Mouse (Mus musculus) MEL (cell line): ENCODE measurements at regions not wholly inside any gene's neighbourhood (a gene's known extent, or its start where the extent isn't known, plus 50 kb on each side); places are given as distances from the start of the nearest gene placed in this dataset.

ENCODE experiments used
- DNase-seq: peaks from one replicate; pipeline ENCODE4 v3.0.0; 2011; ENCODE audit warnings: low read depth, low spot score
- H3K27ac ChIP-seq: 2 replicates; pipeline ENCODE4 v1.5.1; 2012; ENCODE audit warnings: low read depth, mild to moderate bottlenecking, control low read depth, low read length, moderate library complexity; ENCODE audit not compliant: control insufficient read depth
- H3K27me3 ChIP-seq, 2 experiments: fragments of 150-350 bp in 1 of 2; sonication (generic) in 1 of 2; 2 replicates each; pipeline ENCODE4 v1.6.1; 2012; ENCODE audit warnings: low read length in 2 of 2, mild to moderate bottlenecking in 2 of 2, improper control_type of control experiment in 1 of 2, moderate library complexity in 1 of 2; ENCODE audit not compliant: insufficient read depth in 2 of 2, control insufficient read depth in 1 of 2
- H3K36me3 ChIP-seq, 2 experiments: 2 replicates each; pipeline ENCODE4 v1.6.1; 2012 to 2014; ENCODE audit warnings: low read length in 2 of 2, improper control_type of control experiment in 1 of 2, inconsistent platforms in 1 of 2, mild to moderate bottlenecking in 1 of 2; ENCODE audit not compliant: insufficient read depth in 2 of 2, control insufficient read depth in 1 of 2
- H3K4me1 ChIP-seq, 2 experiments: fragments of 150-350 bp in 1 of 2; sonication (generic) in 1 of 2; 2 replicates each; pipeline ENCODE4 v1.6.1; 2012; ENCODE audit warnings: low read length in 2 of 2, improper control_type of control experiment in 1 of 2, mild to moderate bottlenecking in 1 of 2; ENCODE audit not compliant: insufficient read depth in 2 of 2, control insufficient read depth in 1 of 2
- H3K4me3 ChIP-seq, 2 experiments: fragments of 150-350 bp in 1 of 2; sonication (generic) in 1 of 2; 2 replicates each; pipeline ENCODE4 v1.5.1; 2012; ENCODE audit warnings: low read depth in 2 of 2, low read length in 2 of 2, mild to moderate bottlenecking in 2 of 2, moderate library complexity in 2 of 2, control low read depth in 1 of 2, improper control_type of control experiment in 1 of 2; ENCODE audit not compliant: control insufficient read depth in 1 of 2, insufficient read depth in 1 of 2
- H3K79me2 ChIP-seq: 2 replicates; pipeline ENCODE4 v1.6.1; 2012; ENCODE audit warnings: mild to moderate bottlenecking, low read length, moderate library complexity; ENCODE audit not compliant: control insufficient read depth, poor library complexity, insufficient read depth
- H3K9ac ChIP-seq: 2 replicates; pipeline ENCODE4 v1.6.1; 2012; ENCODE audit warnings: low read depth, mild to moderate bottlenecking, control low read depth, low read length, moderate library complexity; ENCODE audit not compliant: control insufficient read depth, poor library complexity, severe bottlenecking
- H3K9me3 ChIP-seq: fragments of 150-350 bp; sonication (generic); replicated peaks from 2 replicates; pipeline ENCODE4 v1.6.1; 2012; ENCODE audit warnings: mild to moderate bottlenecking, low read length, improper control_type of control experiment, moderate library complexity; ENCODE audit not compliant: insufficient read depth
- BHLHE40 ChIP-seq: IDR thresholded peaks from 2 replicates; pipeline ENCODE4 v1.6.1; 2012; ENCODE audit warnings: low read depth, mild to moderate bottlenecking, inconsistent platforms, low read length, improper control_type of control experiment, borderline replicate concordance
- CHD1 ChIP-seq: IDR thresholded peaks from 2 replicates; pipeline ENCODE4 v1.6.1; 2012; ENCODE audit warnings: low read depth, mild to moderate bottlenecking, inconsistent platforms, low read length, improper control_type of control experiment
- E2F4 ChIP-seq: IDR thresholded peaks from 2 replicates; pipeline ENCODE4 v1.6.1; 2011; ENCODE audit warnings: low read depth, low read length, improper control_type of control experiment, borderline replicate concordance
- ELF1 ChIP-seq: IDR thresholded peaks from 2 replicates; pipeline ENCODE4 v1.6.1; 2014; ENCODE audit warnings: low read depth, mild to moderate bottlenecking, inconsistent platforms, low read length, improper control_type of control experiment, moderate library complexity
- EP300 ChIP-seq, 2 experiments: IDR thresholded peaks; 2 replicates each; pipeline ENCODE4 v1.6.1; 2011; ENCODE audit warnings: improper control_type of control experiment in 2 of 2, low read length in 2 of 2, low read depth in 1 of 2, mild to moderate bottlenecking in 1 of 2
- ETS1 ChIP-seq: IDR thresholded peaks from 2 replicates; pipeline ENCODE4 v1.6.1; 2012; ENCODE audit warnings: low read depth, mild to moderate bottlenecking, inconsistent platforms, low read length, improper control_type of control experiment, moderate library complexity
- GABPA ChIP-seq: IDR thresholded peaks from 2 replicates; pipeline ENCODE4 v1.6.1; 2012; ENCODE audit warnings: low read depth, mild to moderate bottlenecking, inconsistent platforms, low read length, improper control_type of control experiment, moderate library complexity
- HCFC1 ChIP-seq: IDR thresholded peaks from 2 replicates; pipeline ENCODE4 v1.6.1; 2012; ENCODE audit warnings: low read depth, mild to moderate bottlenecking, inconsistent platforms, low read length, improper control_type of control experiment, moderate library complexity
- MAFK ChIP-seq: IDR thresholded peaks from 2 replicates; pipeline ENCODE4 v1.6.1; 2011; ENCODE audit warnings: low read depth, mild to moderate bottlenecking, low read length, improper control_type of control experiment, borderline replicate concordance
- MAZ ChIP-seq: IDR thresholded peaks from 2 replicates; pipeline ENCODE4 v1.6.1; 2012; ENCODE audit warnings: low read depth, mild to moderate bottlenecking, inconsistent platforms, low read length, improper control_type of control experiment
- MXI1 ChIP-seq: IDR thresholded peaks from 2 replicates; pipeline ENCODE4 v1.6.1; 2011; ENCODE audit warnings: mild to moderate bottlenecking, low read depth, low read length, improper control_type of control experiment
- MYB ChIP-seq: IDR thresholded peaks from 2 replicates; pipeline ENCODE4 v1.6.1; 2011; ENCODE audit warnings: mild to moderate bottlenecking, low read depth, low read length, improper control_type of control experiment
- MYC ChIP-seq: IDR thresholded peaks from 2 replicates; pipeline ENCODE4 v1.6.1; 2011; ENCODE audit warnings: low read depth, mild to moderate bottlenecking, low read length, improper control_type of control experiment, moderate library complexity
- NRF1 ChIP-seq: IDR thresholded peaks from 2 replicates; pipeline ENCODE4 v1.6.1; 2014; ENCODE audit warnings: low read depth, mild to moderate bottlenecking, inconsistent platforms, low read length, improper control_type of control experiment, moderate library complexity; ENCODE audit not compliant: poor library complexity, insufficient read depth, severe bottlenecking
- POLR2AphosphoS5 ChIP-seq: IDR thresholded peaks from 2 replicates; pipeline ENCODE4 v1.6.1; 2012; ENCODE audit warnings: low read depth, borderline replicate concordance, mild to moderate bottlenecking, inconsistent platforms, low read length, moderate library complexity, mixed read lengths
- RCOR1 ChIP-seq: IDR thresholded peaks from 2 replicates; pipeline ENCODE4 v1.6.1; 2012; ENCODE audit warnings: low read depth, mild to moderate bottlenecking, inconsistent platforms, low read length, improper control_type of control experiment
- SIN3A ChIP-seq: IDR thresholded peaks from 2 replicates; pipeline ENCODE4 v1.6.1; 2012; ENCODE audit warnings: low read length, improper control_type of control experiment, inconsistent platforms
- TAL1 ChIP-seq: IDR thresholded peaks from 2 replicates; pipeline ENCODE4 v1.6.1; 2012; ENCODE audit warnings: mild to moderate bottlenecking, inconsistent platforms, low read length, moderate library complexity, mixed read lengths
- TBP ChIP-seq: IDR thresholded peaks from 2 replicates; pipeline ENCODE4 v1.8.0; 2011; ENCODE audit warnings: low read depth, low read length, improper control_type of control experiment
- USF2 ChIP-seq, 2 experiments: IDR thresholded peaks; 2 replicates each; pipeline ENCODE4 v1.6.1; 2011 to 2012; ENCODE audit warnings: improper control_type of control experiment in 2 of 2, low read length in 2 of 2, borderline replicate concordance in 1 of 2, inconsistent platforms in 1 of 2, low read depth in 1 of 2, mild to moderate bottlenecking in 1 of 2; ENCODE audit not compliant: insufficient read depth in 1 of 2
- ZKSCAN1 ChIP-seq: IDR thresholded peaks from 2 replicates; pipeline ENCODE4 v1.6.1; 2012; ENCODE audit warnings: low read depth, mild to moderate bottlenecking, inconsistent platforms, low read length, improper control_type of control experiment, moderate library complexity
- ZMIZ1 ChIP-seq: IDR thresholded peaks from 2 replicates; pipeline ENCODE4 v1.6.1; 2012; ENCODE audit warnings: low read depth, mild to moderate bottlenecking, inconsistent platforms, low read length, improper control_type of control experiment, moderate library complexity

GRCm38 (mm10) chr2:166483617-166484319 lies 229.9 kb downstream of the Prex1 start:
- no peaks in the 10 kb centered on the region for H3K79me2 ChIP-seq
- TF ChIP-seq TBP: no peak
- TF ChIP-seq ELF1: no peak
- no peak for TF ChIP-seq MXI1
- TF ChIP-seq E2F4: no peak
- TF ChIP-seq HCFC1: no peak
- no peak for TF ChIP-seq GABPA
- no peak for TF ChIP-seq CHD1
- TF ChIP-seq RCOR1: no peak
- TF ChIP-seq USF2 (IDR thresholded peaks at IDR 0.05; ENCODE audit: borderline replicate concordance in 1 of 2, insufficient read depth in 1 of 2, low read depth in 1 of 2, low read length in 2 of 2): no peak
- no peak for TF ChIP-seq ZMIZ1
- no peak for TF ChIP-seq MAFK
- H3K9me3 ChIP-seq: no peaks in the 10 kb centered on the region
- no peak overlapping the region for H3K27ac ChIP-seq
- no peaks in the 10 kb centered on the region for H3K4me1 ChIP-seq
- H3K9ac ChIP-seq: no peak overlapping the region
- H3K4me3 ChIP-seq: no peak overlapping the region
- no peak for DNase-seq
- H3K36me3 ChIP-seq: no peaks in the 10 kb centered on the region
- no peaks in the 10 kb centered on the region for H3K27me3 ChIP-seq

GRCm38 (mm10) chr2:166482720-166483616 lies 230.7 kb downstream of the Prex1 start:
- H3K9me3 ChIP-seq: no peaks in the 10 kb centered on the region
- no peak overlapping the region for H3K9ac ChIP-seq
- H3K4me1 ChIP-seq: no peaks in the 10 kb centered on the region
- no peak for DNase-seq
- TF ChIP-seq NRF1: no peak
- TF ChIP-seq ZKSCAN1: no peak
- TF ChIP-seq MYB: no peak
- TF ChIP-seq CHD1: no peak
- no peak for TF ChIP-seq MYC
- TF ChIP-seq EP300 (IDR thresholded peaks at IDR 0.05; ENCODE audit: low read depth in 1 of 2, low read length in 2 of 2): no peak
- no peak for TF ChIP-seq ETS1
- no peak for TF ChIP-seq POLR2AphosphoS5
- no peak for TF ChIP-seq USF2 (IDR thresholded peaks at IDR 0.05; ENCODE audit: borderline replicate concordance in 1 of 2, insufficient read depth in 1 of 2, low read depth in 1 of 2, low read length in 2 of 2)
- TF ChIP-seq MAZ: no peak
- no peak for TF ChIP-seq TAL1
- TF ChIP-seq BHLHE40: no peak
- no peak for TF ChIP-seq SIN3A
- H3K4me3 ChIP-seq: no peak overlapping the region
- H3K27ac ChIP-seq: no peak overlapping the region
- H3K79me2 ChIP-seq: no peaks in the 10 kb centered on the region
- H3K27me3 ChIP-seq: no peaks in the 10 kb centered on the region
- H3K36me3 ChIP-seq: no peaks in the 10 kb centered on the region
